Comparison of ENCODE assay signal across 16 mouse cellular contexts in genomic region chr4:32218371-32218770, GRCm38 (mm10).
"Had no signal": no experiment of that assay in that cellular context is flagged by ENCODE, and none has a peak within 500 bp of the region (broad histone marks: within the 10 kb centered on the region; RNA-seq: fewer than 3 reads in every experiment).

No protein-coding gene starts in this region.

- H3K36me3 ChIP-seq: lung, embryonic 15.5 days; midbrain, embryonic 10.5 days; midbrain, embryonic 12.5 days; neural tube, embryonic 13.5 days; neural tube, embryonic 15.5 days had no signal

- H3K4me2 ChIP-seq: lung, embryonic 15.5 days; midbrain, embryonic 12.5 days; neural tube, embryonic 13.5 days; neural tube, embryonic 15.5 days had no signal

- H3K9ac ChIP-seq: liver, embryonic 14.5 days; lung, embryonic 15.5 days; midbrain, embryonic 12.5 days; neural tube, embryonic 13.5 days; neural tube, embryonic 15.5 days had no signal

- ATAC-seq: midbrain, embryonic 16.5 days had no signal

- DNase-seq: lung, postnatal 10 days; lung, postnatal 4 days; midbrain, embryonic 14.5 days; retina, postnatal 1 day; spleen, adult 18-20 months; thymus, adult 18-20 months; thymus, postnatal 14 days; thymus, postnatal 36 days had no signal

- H3K4me3 ChIP-seq: lung, embryonic 15.5 days; midbrain, embryonic 10.5 days; midbrain, embryonic 12.5 days; myocyte; neural tube, embryonic 13.5 days; neural tube, embryonic 15.5 days had no signal

- H3K9me3 ChIP-seq: lung, embryonic 15.5 days; midbrain, embryonic 10.5 days; midbrain, embryonic 12.5 days; neural tube, embryonic 13.5 days; neural tube, embryonic 15.5 days had no signal

- H3K27me3 ChIP-seq: lung, embryonic 15.5 days; neural tube, embryonic 13.5 days; neural tube, embryonic 15.5 days had no signal

- H3K27ac ChIP-seq: liver, embryonic 14.5 days; lung, embryonic 15.5 days; midbrain, embryonic 10.5 days; midbrain, embryonic 12.5 days; neural tube, embryonic 13.5 days; neural tube, embryonic 15.5 days had no signal
